Mouse (Mus musculus) midbrain, embryonic 14.5 days (tissue): ENCODE measurements around the gene Tnnc1. TPM values are rescaled to one million over a fixed set of nuclear protein-coding genes. Genes with fewer than 3 reads are reported as not detected.
A peak's percentile ranks its signal among the peaks of the same experiment; 100 is the strongest.

Source experiments
- ATAC-seq: fragments of 200-750 bp; cut with Nextera tagmentation; 2 replicates; pipeline ENCODE4 v1.8.0; 2017; ENCODE audit warnings: moderate number of reproducible peaks, moderate library complexity; ENCODE audit not compliant: low FRiP score, low TSS enrichment
- DNase-seq: peaks from one replicate; pipeline ENCODE4 v3.0.0-alpha.2; 2015
- H3K27ac ChIP-seq: fragments of 300-500 bp; sonication (generic); replicated peaks from 2 replicates; pipeline ENCODE4 v1.5.1; 2014; ENCODE audit warnings: mild to moderate bottlenecking, low read depth, low read length, moderate library complexity
- H3K27me3 ChIP-seq: fragments of 300-500 bp; sonication (generic); 2 replicates; pipeline ENCODE4 v1.6.1; 2014; ENCODE audit warnings: low read length, control low read depth, mixed read lengths; ENCODE audit not compliant: control insufficient read depth, insufficient read depth
- H3K36me3 ChIP-seq: fragments of 300-500 bp; sonication (generic); 2 replicates; pipeline ENCODE4 v1.6.1; 2014; ENCODE audit warnings: low read length, control low read depth; ENCODE audit not compliant: control insufficient read depth, insufficient read depth
- H3K4me1 ChIP-seq: fragments of 300-500 bp; sonication (generic); 2 replicates; pipeline ENCODE4 v1.6.1; 2014; ENCODE audit warnings: mild to moderate bottlenecking, antibody characterized with exemption, low read length, control low read depth; ENCODE audit not compliant: control insufficient read depth, insufficient read depth
- H3K4me2 ChIP-seq: fragments of 300-500 bp; sonication (generic); 2 replicates; pipeline ENCODE4 v1.6.1; 2014; ENCODE audit warnings: mild to moderate bottlenecking, low read length, moderate library complexity
- H3K4me3 ChIP-seq: fragments of 300-500 bp; sonication (generic); replicated peaks from 2 replicates; pipeline ENCODE4 v1.5.1; 2014; ENCODE audit warnings: low read depth, low read length
- H3K9ac ChIP-seq: fragments of 300-500 bp; sonication (generic); replicated peaks from 2 replicates; pipeline ENCODE4 v1.6.1; 2014; ENCODE audit warnings: mild to moderate bottlenecking, low read length, moderate library complexity
- H3K9me3 ChIP-seq: fragments of 300-500 bp; sonication (generic); 2 replicates; pipeline ENCODE4 v1.6.1; 2016; ENCODE audit warnings: low read length, control low read depth, mixed read lengths; ENCODE audit not compliant: control insufficient read depth
- WGBS: fragments of 180-500 bp; shearing (Covaris S2); extraction: QIAGEN DNeasy Blood & Tissue Kit; methylation state at CpG from one replicate; pipeline ENCODE4 v1.1.7; 2014; 5-methylcytosine and 5-hydroxymethylcytosine counted together
- polyA plus RNA-seq: library from polyadenylated mRNA; unstranded; fragments of >200 nt; fragmentation: Nextera tagmentation; extraction: Ambion mirVana; gene quantifications from 2 replicates; pipeline ENCODE4 v1.2.1, GENCODE M21; 2014

The Tnnc1 gene
- polyA plus RNA-seq, 1 experiment from 2014 or later: 2.6 TPM

GRCm38 (mm10) chr14:31177715-31178114, 30.4 kb upstream of the Tnnc1 start:
- no peak overlapping the region for H3K9ac ChIP-seq
- no peaks in the 10 kb centered on the region for H3K4me1 ChIP-seq
- ATAC-seq: no peak
- no peak overlapping the region for H3K4me2 ChIP-seq
- H3K27ac ChIP-seq: no peak overlapping the region
- H3K9me3 ChIP-seq: no peaks in the 10 kb centered on the region
- H3K27me3 ChIP-seq: no peaks in the 10 kb centered on the region
- 93% methylated on average over 5 of the region's 5 CpGs for WGBS
- peaks cover 97% of the 10 kb centered on the region for H3K36me3 ChIP-seq
- H3K4me3 ChIP-seq: no peak overlapping the region
- no peak for DNase-seq

- ATAC-seq (no peak), DNase-seq (no peak)
- Histone ChIP-seq H3K9me3 (no peaks in the 10 kb centered on the region), H3K36me3 (peaks cover 97% of the 10 kb centered on the region), H3K27me3 (no peaks in the 10 kb centered on the region), H3K4me1 (no peaks in the 10 kb centered on the region), H3K4me2 (no peak overlapping the region), H3K9ac (no peak overlapping the region), H3K4me3 (no peak overlapping the region), H3K27ac (no peak overlapping the region)
- WGBS: 93% methylated on average over 12 of the region's 12 CpGs
These were observed 28.3 kb upstream of the Tnnc1 start for GRCm38 (mm10) chr14:31179677-31180365.

- no peaks in the 10 kb centered on the region for H3K27me3 ChIP-seq
- H3K36me3 ChIP-seq: peaks cover 97% of the 10 kb centered on the region
- no peak for DNase-seq
- no peaks in the 10 kb centered on the region for H3K4me1 ChIP-seq
- no peak overlapping the region for H3K9ac ChIP-seq
- ATAC-seq: no peak
- no peak overlapping the region for H3K4me2 ChIP-seq
- WGBS: 96% methylated on average over 4 of the region's 4 CpGs
- no peaks in the 10 kb centered on the region for H3K9me3 ChIP-seq
- H3K4me3 ChIP-seq: no peak overlapping the region
- no peak overlapping the region for H3K27ac ChIP-seq
These were observed 26.6 kb upstream of the Tnnc1 start for GRCm38 (mm10) chr14:31181512-31181911.

GRCm38 (mm10) chr14:31182786-31183290, 25.3 kb upstream of the Tnnc1 start:
- Histone ChIP-seq H3K9ac (no peak overlapping the region), H3K27me3 (no peaks in the 10 kb centered on the region), H3K4me2 (no peak overlapping the region), H3K4me1 (no peaks in the 10 kb centered on the region), H3K9me3 (no peaks in the 10 kb centered on the region), H3K36me3 (peaks cover 97% of the 10 kb centered on the region), H3K4me3 (no peak overlapping the region), H3K27ac (no peak overlapping the region)
- DNase-seq: no peak
- no peak for ATAC-seq
- WGBS: 84% methylated on average over 2 of the region's 2 CpGs

GRCm38 (mm10) chr14:31183541-31183940, 24.6 kb upstream of the Tnnc1 start:
- Histone ChIP-seq H3K36me3 (peaks cover 100% of the 10 kb centered on the region), H3K4me2 (no peak overlapping the region), H3K27ac (no peak overlapping the region), H3K4me1 (no peaks in the 10 kb centered on the region), H3K4me3 (no peak overlapping the region), H3K27me3 (no peaks in the 10 kb centered on the region), H3K9ac (no peak overlapping the region), H3K9me3 (no peaks in the 10 kb centered on the region)
- DNase-seq (no peak), ATAC-seq (no peak)
- 92% methylated on average over 5 of the region's 5 CpGs for WGBS

GRCm38 (mm10) chr14:31184195-31184594, 23.9 kb upstream of the Tnnc1 start:
- H3K9me3 ChIP-seq: no peaks in the 10 kb centered on the region
- no peak overlapping the region for H3K4me2 ChIP-seq
- no peak for ATAC-seq
- no peaks in the 10 kb centered on the region for H3K27me3 ChIP-seq
- DNase-seq: no peak
- H3K27ac ChIP-seq: no peak overlapping the region
- no peak overlapping the region for H3K4me3 ChIP-seq
- peaks cover 100% of the 10 kb centered on the region for H3K36me3 ChIP-seq
- WGBS: 97% methylated on average over 12 of the region's 12 CpGs
- H3K9ac ChIP-seq: no peak overlapping the region
- H3K4me1 ChIP-seq: no peaks in the 10 kb centered on the region

- Histone ChIP-seq H3K4me1 (no peaks in the 10 kb centered on the region), H3K27me3 (no peaks in the 10 kb centered on the region), H3K36me3 (peaks cover 100% of the 10 kb centered on the region), H3K9me3 (no peaks in the 10 kb centered on the region), H3K9ac (no peak overlapping the region), H3K4me2 (no peak overlapping the region), H3K27ac (no peak overlapping the region), H3K4me3 (no peak overlapping the region)
- ATAC-seq (no peak), DNase-seq (no peak)
- WGBS: 95% methylated on average over 4 of the region's 4 CpGs
These were observed 21.5 kb upstream of the Tnnc1 start for GRCm38 (mm10) chr14:31186656-31187055.

- H3K27ac ChIP-seq: 0 out of 2 replicates have a peak overlapping the region, but pooled peaks have one; percentile 52
- peaks cover 100% of the 10 kb centered on the region for H3K36me3 ChIP-seq
- peak; percentile 62 for DNase-seq
These were observed 19.3 kb upstream of the Tnnc1 start for GRCm38 (mm10) chr14:31188771-31189181.

GRCm38 (mm10) chr14:31189348-31189747, 18.8 kb upstream of the Tnnc1 start:
- no peak overlapping the region for H3K4me2 ChIP-seq
- H3K27me3 ChIP-seq: no peaks in the 10 kb centered on the region
- H3K4me3 ChIP-seq: no peak overlapping the region
- H3K4me1 ChIP-seq: no peaks in the 10 kb centered on the region
- DNase-seq (no peak), ATAC-seq (no peak)
- H3K9ac ChIP-seq: no peak overlapping the region
- H3K36me3 ChIP-seq: peaks cover 98% of the 10 kb centered on the region
- WGBS: 93% methylated on average over 3 of the region's 3 CpGs
- peak overlapping the region; percentile 52 for H3K27ac ChIP-seq
- H3K9me3 ChIP-seq: no peaks in the 10 kb centered on the region

More at GRCm38 (mm10) chr14:31188771-31189181, 19.3 kb upstream of the Tnnc1 start:
- Histone ChIP-seq H3K4me3 (no peak overlapping the region), H3K4me1 (no peaks in the 10 kb centered on the region), H3K27me3 (no peaks in the 10 kb centered on the region), H3K4me2 (no peak overlapping the region), H3K9me3 (no peaks in the 10 kb centered on the region), H3K9ac (no peak overlapping the region)
- ATAC-seq: peak; percentile 46; the same call in 1 of the 2 replicates
- 35% methylated on average over 6 of the region's 6 CpGs for WGBS
